Mouse (Mus musculus) central nervous system, embryonic 18 days (tissue): ENCODE data around the gene Rps6ka3. TPM values are rescaled to one million over a fixed set of nuclear protein-coding genes. Genes with fewer than 3 reads are reported as not detected.

Source experiments
- polyA plus RNA-seq: library from polyadenylated mRNA; depleted of rRNA; stranded (reverse); fragments of >200 nt; gene quantifications from 2 replicates; pipeline ENCODE4 v1.2.3, GENCODE M21; 2012; rRNA removed

Rps6ka3 gene
- 19.7 and 21.7 TPM in 2 replicates for polyA plus RNA-seq

GRCm38 (mm10) chrX:159210007-159210406 lies at the start of gene Rps6ka3:
Gene Rps6ka3 (plus strand): TSS chrX:159210307.

GRCm38 (mm10) chrX:159371831-159372752 lies 162.0 kb downstream of the Rps6ka3 start, which contains the start of gene Eif1ax:
Gene Eif1ax (plus strand): TSS chrX:159372178.

DNA sequence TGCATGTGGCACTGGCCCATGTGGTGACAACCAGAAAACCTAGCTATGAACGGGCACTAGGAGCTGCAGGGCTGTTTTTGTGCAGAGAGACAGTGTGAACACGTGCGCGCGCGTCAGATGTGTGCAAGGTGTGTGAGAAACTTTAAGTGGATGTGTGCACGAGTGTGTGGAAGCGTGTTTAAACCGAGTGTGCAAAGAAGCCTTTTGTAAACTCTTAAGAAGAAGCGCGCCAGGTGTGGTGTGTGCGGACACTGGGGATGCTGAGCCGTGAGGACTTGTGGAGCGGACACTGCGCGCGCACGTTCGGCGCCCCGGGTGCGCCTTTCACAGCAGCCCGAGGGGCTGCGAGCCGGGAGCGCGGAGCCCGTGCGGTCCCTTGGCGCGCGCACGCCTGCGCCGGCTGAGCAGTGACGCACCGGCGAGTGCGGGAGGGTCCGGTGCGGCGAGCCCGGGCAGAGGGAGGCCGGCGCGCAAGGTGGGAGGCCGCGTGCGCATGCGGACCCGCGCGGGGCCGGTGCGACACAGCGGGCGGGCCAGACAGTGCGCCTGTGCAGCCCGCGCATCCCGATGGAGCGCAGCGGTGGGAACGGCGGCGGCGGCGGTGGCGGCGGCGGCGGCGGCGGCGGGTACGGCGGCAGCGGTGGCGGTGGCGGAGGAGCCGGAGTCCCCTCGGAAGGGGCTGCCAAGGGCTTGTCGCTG lies 204.2 kb downstream of the Rps6ka3 start, which contains the start of gene Map7d2:
Gene Map7d2 (plus strand): TSS at position 443 of the 699 bp plus-strand sequence.

Other genes starting within 250 kb of the Rps6ka3 start
- gene Eif1ax, start 161.9 kb downstream of the Rps6ka3 start, polyA plus RNA-seq = 89.0 and 95.6 TPM in 2 replicates
- gene Map7d2, start 204.3 kb downstream of the Rps6ka3 start, polyA plus RNA-seq = 15.2 and 18.7 TPM in 2 replicates